Mouse (Mus musculus) liver, embryonic 14.5 days (tissue): ENCODE measurements around the gene Ppid. TPM values are rescaled to one million over a fixed set of nuclear protein-coding genes. Genes with fewer than 3 reads are reported as not detected.
A peak's percentile ranks its signal among the peaks of the same experiment; 100 is the strongest.

Source experiments
- ATAC-seq: fragments of 200-750 bp; cut with Nextera tagmentation; 2 replicates; pipeline ENCODE4 v1.8.0; 2017; ENCODE audit warnings: moderate number of reproducible peaks, mild to moderate bottlenecking, moderate library complexity; ENCODE audit not compliant: insufficient read depth
- DNase-seq, 3 experiments: peaks; one replicate each; pipeline ENCODE4 v3.0.0-alpha.2; 2012 to 2013; ENCODE audit warnings: low read depth in 3 of 3, low spot score in 3 of 3
- H3K27ac ChIP-seq: fragments of 300-500 bp; sonication (generic); 2 replicates; pipeline ENCODE4 v1.5.1; 2014; ENCODE audit warnings: moderate library complexity, mild to moderate bottlenecking, control low read depth, inconsistent platforms
- H3K27me3 ChIP-seq: fragments of 300-500 bp; sonication (generic); 2 replicates; pipeline ENCODE4 v1.6.1; 2014; ENCODE audit warnings: mild to moderate bottlenecking, low read length, moderate library complexity; ENCODE audit not compliant: control insufficient read depth, insufficient read depth
- H3K36me3 ChIP-seq: fragments of 300-500 bp; sonication (generic); replicated peaks from 2 replicates; pipeline ENCODE4 v1.6.1; 2014; ENCODE audit warnings: low read depth; ENCODE audit not compliant: control insufficient read depth, insufficient read depth
- H3K4me1 ChIP-seq, 2 experiments: fragments of 200-500 bp in 1 of 2; fragments of 300-500 bp in 1 of 2; sonication (generic) in 1 of 2; replicated peaks; 2 replicates each; pipeline ENCODE4 v1.6.1; 2012 to 2014; ENCODE audit warnings: antibody characterized with exemption in 1 of 2, inconsistent platforms in 1 of 2, low read length in 1 of 2; ENCODE audit not compliant: control insufficient read depth in 2 of 2, insufficient read depth in 2 of 2
- H3K4me2 ChIP-seq: fragments of 300-500 bp; sonication (generic); 2 replicates; pipeline ENCODE4 v1.6.1; 2014; ENCODE audit warnings: low read depth, mild to moderate bottlenecking, control low read depth, moderate library complexity
- H3K4me3 ChIP-seq, 2 experiments: fragments of 200-500 bp in 1 of 2; fragments of 300-500 bp in 1 of 2; sonication (generic) in 1 of 2; 2 replicates each; pipeline ENCODE4 v1.5.1; 2012 to 2014; ENCODE audit warnings: low read depth in 2 of 2, low read length in 2 of 2, mild to moderate bottlenecking in 2 of 2, control low read depth in 1 of 2, inconsistent platforms in 1 of 2, moderate library complexity in 1 of 2; ENCODE audit not compliant: insufficient read depth in 1 of 2
- H3K9ac ChIP-seq: fragments of 300-500 bp; sonication (generic); replicated peaks from 2 replicates; pipeline ENCODE4 v1.6.1; 2014; ENCODE audit warnings: mild to moderate bottlenecking, control low read depth, moderate library complexity
- H3K9me3 ChIP-seq: fragments of 300-500 bp; sonication (generic); 2 replicates; pipeline ENCODE4 v1.6.1; 2016; ENCODE audit warnings: low read length, mixed read lengths; ENCODE audit not compliant: control insufficient read depth
- CTCF ChIP-seq: IDR thresholded peaks from 2 replicates; pipeline ENCODE4 v1.5.1; 2016; ENCODE audit warnings: antibody characterized with exemption, low read depth, control low read depth
- EP300 ChIP-seq: IDR thresholded peaks from 2 replicates; pipeline ENCODE4 v1.6.1; 2016; ENCODE audit warnings: antibody characterized with exemption, low read depth
- WGBS: fragments of 180-500 bp; shearing (Covaris S2); extraction: QIAGEN DNeasy Blood & Tissue Kit; methylation state at CpG from one replicate; pipeline ENCODE4 v1.1.7; 2014; ENCODE audit not compliant: insufficient replicate concordance; 5-methylcytosine and 5-hydroxymethylcytosine counted together
- polyA plus RNA-seq, 2 experiments: library from polyadenylated mRNA; depleted of rRNA in 1 of 2; stranded (reverse) in 1 of 2; unstranded in 1 of 2; fragments of >200 nt; fragmentation: Nextera tagmentation in 1 of 2; extraction: Ambion mirVana in 1 of 2; gene quantifications; 2 replicates each; pipeline versions ENCODE4 v1.2.1 to v1.2.3; 2012 to 2014

Gene Ppid
- polyA plus RNA-seq, 2 experiments = 59.5 to 97.9 TPM

GRCm38 (mm10) chr3:79589671-79590070, 1.5 kb upstream of the Ppid start:
- Histone ChIP-seq H3K27ac (no peak overlapping the region), H3K9ac (no peak overlapping the region), H3K9me3 (no peaks in the 10 kb centered on the region), H3K36me3 (peaks cover 14% of the 10 kb centered on the region), H3K4me1 (peaks cover 3 to 10% of the 10 kb centered on the region in 2 experiments; a peak in 3 of 4 replicates), H3K27me3 (no peaks in the 10 kb centered on the region), H3K4me3 (no peak overlapping the region), H3K4me2 (no peak overlapping the region)
- WGBS = 69% methylated on average over 2 of the region's 2 CpGs
- DNase-seq = no peak
- no peak for ATAC-seq
- no peak for TF ChIP-seq CTCF
- no peak for TF ChIP-seq EP300

DNA sequence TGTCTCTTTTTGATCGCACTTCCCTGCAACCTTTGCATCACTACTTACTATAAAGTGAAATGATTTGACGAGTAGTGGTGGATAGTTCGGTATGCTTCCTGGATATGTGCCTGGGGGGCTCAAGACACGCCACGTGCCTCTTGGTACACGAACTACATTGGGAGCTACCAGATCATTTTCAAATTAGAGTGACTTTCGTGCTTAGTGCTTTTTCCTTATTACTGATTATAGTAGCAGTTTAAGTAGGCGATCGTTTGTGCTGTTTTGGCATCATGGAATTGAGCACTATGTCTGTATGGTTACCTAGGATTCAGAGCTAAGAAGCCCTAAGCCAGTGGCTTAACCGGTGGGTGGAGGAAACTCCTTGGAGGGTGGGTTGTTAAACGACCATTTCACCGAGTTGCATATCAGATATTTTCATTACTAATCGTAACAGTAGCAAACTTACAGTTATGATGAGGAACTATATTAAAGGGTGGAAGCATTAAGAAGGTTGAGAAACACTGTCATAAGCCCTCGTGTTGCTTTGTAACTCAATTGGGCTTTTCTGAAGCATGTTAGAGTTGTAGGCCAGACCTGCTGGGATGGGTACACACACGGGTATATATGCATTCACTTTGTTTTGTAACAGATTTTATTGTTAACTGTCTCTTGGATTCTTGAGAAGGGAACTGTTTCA, 790 bp downstream of the Ppid start:
- Histone ChIP-seq H3K4me2 (peak overlapping the region; percentile 89), H3K36me3 (peaks cover 35% of the 10 kb centered on the region), H3K4me1 (peaks cover 3 to 9% of the 10 kb centered on the region in 2 experiments; a peak in 3 of 4 replicates), H3K27ac (peak overlapping the region; percentile 77), H3K27me3 (no peaks in the 10 kb centered on the region), H3K9me3 (no peaks in the 10 kb centered on the region), H3K4me3 (peak overlapping the region; percentile 62 to 97), H3K9ac (peak overlapping the region; percentile 77)
- peak; percentile 12; the same call in 1 of the 2 replicates for ATAC-seq
- under 1% methylated on average over 15 of the region's 15 CpGs for WGBS
- TF ChIP-seq CTCF = no peak
- TF ChIP-seq EP300 = no peak
- no peak for DNase-seq

- ATAC-seq (no peak), DNase-seq (no peak)
- H3K36me3 ChIP-seq = peaks cover 60% of the 10 kb centered on the region
- no peak for TF ChIP-seq EP300
- no peak for TF ChIP-seq CTCF
- no peak overlapping the region for H3K9ac ChIP-seq
- H3K4me1 ChIP-seq = peaks cover 3 to 8% of the 10 kb centered on the region in 2 experiments; a peak in 3 of 4 replicates
- no peak overlapping the region for H3K4me3 ChIP-seq
- WGBS = 81% methylated on average over 7 of the region's 7 CpGs
- H3K9me3 ChIP-seq = no peaks in the 10 kb centered on the region
- H3K4me2 ChIP-seq = no peak overlapping the region
- no peaks in the 10 kb centered on the region for H3K27me3 ChIP-seq
- H3K27ac ChIP-seq = no peak overlapping the region
These were observed 4.3 kb downstream of the Ppid start for GRCm38 (mm10) chr3:79595468-79595867.

DNA sequence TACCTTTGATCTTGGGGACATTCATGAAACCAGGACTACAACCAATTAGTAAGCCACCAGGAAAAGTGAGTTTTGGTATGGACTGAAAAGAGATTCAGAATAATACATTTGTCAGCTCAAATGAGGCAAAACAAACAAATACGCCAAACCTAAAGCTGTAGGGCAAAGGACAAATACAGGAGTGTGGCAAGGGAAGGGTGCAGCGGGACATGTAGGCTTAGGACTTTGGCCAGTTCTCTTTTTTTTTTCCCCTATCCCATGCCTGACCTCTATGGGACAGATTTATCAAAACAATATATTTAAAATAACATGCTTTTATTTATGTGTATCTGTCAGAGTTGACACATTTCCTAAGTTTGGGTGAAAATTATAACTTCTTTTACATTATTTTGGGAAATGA, 18.7 kb downstream of the Ppid start:
- Histone ChIP-seq H3K4me1 (no peaks in the 10 kb centered on the region), H3K27ac (no peak overlapping the region), H3K36me3 (peaks cover 17% of the 10 kb centered on the region), H3K9me3 (no peaks in the 10 kb centered on the region), H3K4me2 (no peak overlapping the region), H3K27me3 (no peaks in the 10 kb centered on the region), H3K9ac (no peak overlapping the region), H3K4me3 (no peak overlapping the region)
- TF ChIP-seq CTCF (no peak), EP300 (no peak)
- 76% methylated on average over 2 of the region's 2 CpGs for WGBS
- no peak for ATAC-seq
- no peak for DNase-seq

GRCm38 (mm10) chr3:79627484-79628181, 36.5 kb downstream of the Ppid start:
- ATAC-seq (no peak), DNase-seq (peak in 1 of 3 experiments; percentile 54)
- Histone ChIP-seq H3K27ac (peak overlapping the region; percentile 87), H3K9me3 (no peaks in the 10 kb centered on the region), H3K36me3 (peaks cover 14% of the 10 kb centered on the region), H3K9ac (peak overlapping the region; percentile 75), H3K4me1 (peaks cover 0 to 2% of the 10 kb centered on the region in 2 experiments; a peak in 2 of 4 replicates), H3K27me3 (no peaks in the 10 kb centered on the region), H3K4me2 (peak overlapping the region; percentile 78), H3K4me3 (peak overlapping the region; percentile 89 to 91)
- TF ChIP-seq CTCF = peak; percentile 53
- TF ChIP-seq EP300 = no peak
- WGBS = 16% methylated on average over 10 of the region's 10 CpGs
